Mouse (Mus musculus) lung, postnatal 0 days (tissue): ENCODE measurements around the gene Osbp.

ENCODE experiments used
- CTCF ChIP-seq: IDR thresholded peaks from 2 replicates; pipeline ENCODE4 v1.5.1; 2016; ENCODE audit warnings: antibody characterized with exemption, mild to moderate bottlenecking
- EP300 ChIP-seq: IDR thresholded peaks from 2 replicates; pipeline ENCODE4 v1.6.1; 2016; ENCODE audit warnings: antibody characterized with exemption, mild to moderate bottlenecking, control low read depth

DNA sequence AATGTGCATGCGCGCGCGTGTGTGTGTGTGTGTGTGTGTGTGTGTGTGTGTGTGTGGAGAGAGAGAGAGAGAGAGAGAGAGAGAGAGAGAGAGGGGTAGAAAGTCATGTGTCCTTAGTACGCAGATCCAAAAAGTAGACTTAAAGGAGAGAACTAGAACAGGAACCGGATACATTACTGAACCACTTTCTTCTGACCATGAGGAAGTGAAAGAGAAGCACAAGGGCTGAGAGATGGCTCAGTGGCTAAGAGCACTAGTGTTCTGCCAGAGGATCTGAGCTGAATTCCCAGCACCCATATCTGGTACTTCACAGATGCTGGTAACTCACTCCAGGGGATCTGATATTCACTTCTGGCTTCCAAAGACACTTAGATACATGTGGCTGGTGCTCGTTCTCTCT lies 23.6 kb downstream of the Osbp start:
- TF ChIP-seq CTCF (no peak), EP300 (no peak)
